Mouse (Mus musculus) myocyte (in vitro differentiated cells): Measurements from ENCODE around the gene Iqcf3. TPM values are rescaled to one million over a fixed set of nuclear protein-coding genes. Genes with fewer than 3 reads are reported as not detected.
A peak's percentile ranks its signal among the peaks of the same experiment; 100 is the strongest.

Source experiments
- H3K27me3 ChIP-seq: one replicate; pipeline ENCODE4 v1.6.1; 2011; ENCODE audit not compliant: control insufficient read depth, insufficient read depth, insufficient read length
- H3K36me3 ChIP-seq: one replicate; pipeline ENCODE4 v1.6.1; 2011; ENCODE audit not compliant: control insufficient read depth, insufficient read depth
- H3K4me2 ChIP-seq: one replicate; pipeline ENCODE4 v1.6.1; 2011; ENCODE audit warnings: low read depth, control low read depth
- H3K4me3 ChIP-seq: one replicate; pipeline ENCODE4 v1.5.1; 2011; ENCODE audit warnings: mild to moderate bottlenecking, control low read depth, moderate library complexity
- H3K79me2 ChIP-seq: one replicate; pipeline ENCODE4 v1.6.1; 2011; ENCODE audit not compliant: control insufficient read depth, insufficient read depth
- H3ac ChIP-seq: one replicate; pipeline ENCODE4 v1.6.1; 2011; ENCODE audit not compliant: control insufficient read depth, insufficient read length
- CEBPB ChIP-seq: IDR thresholded peaks from 2 replicates; pipeline ENCODE4 v1.6.1; 2011; ENCODE audit warnings: mild to moderate bottlenecking, moderate library complexity; ENCODE audit not compliant: poor library complexity, insufficient read depth, severe bottlenecking
- E2F4 ChIP-seq: IDR thresholded peaks from one replicate; pipeline ENCODE4 v1.6.1; 2011; ENCODE audit warnings: mild to moderate bottlenecking, control low read depth, moderate library complexity; ENCODE audit not compliant: insufficient read depth
- MAX ChIP-seq: IDR thresholded peaks from one replicate; pipeline ENCODE4 v1.6.1; 2011; ENCODE audit warnings: low read depth, mild to moderate bottlenecking, control low read depth
- MYOD1 ChIP-seq, 3 experiments: IDR thresholded peaks; one replicate each; pipeline ENCODE4 v1.6.1; 2011; ENCODE audit warnings: control low read depth in 2 of 3, low read depth in 2 of 3, mild to moderate bottlenecking in 2 of 3, moderate library complexity in 1 of 3; ENCODE audit not compliant: insufficient read length in 2 of 3, control insufficient read depth in 1 of 3
- MYOG ChIP-seq, 3 experiments: IDR thresholded peaks; one replicate each; pipeline ENCODE4 v1.6.1; 2011; ENCODE audit warnings: control low read depth in 2 of 3, low read depth in 2 of 3, mild to moderate bottlenecking in 2 of 3; ENCODE audit not compliant: insufficient read length in 2 of 3, control insufficient read depth in 1 of 3, insufficient read depth in 1 of 3
- POLR2A ChIP-seq: IDR thresholded peaks from one replicate; pipeline ENCODE4 v1.6.1; 2011; ENCODE audit warnings: low read depth, mild to moderate bottlenecking, control low read depth, moderate library complexity; ENCODE audit not compliant: insufficient read length
- POLR2AphosphoS2 ChIP-seq: IDR thresholded peaks from one replicate; pipeline ENCODE4 v1.6.1; 2011; ENCODE audit warnings: low read depth, control low read depth; ENCODE audit not compliant: insufficient read length
- REST ChIP-seq: IDR thresholded peaks from one replicate; pipeline ENCODE4 v1.6.1; 2011; ENCODE audit warnings: mild to moderate bottlenecking, control low read depth, moderate library complexity; ENCODE audit not compliant: insufficient read depth, insufficient read length
- SRF ChIP-seq: IDR thresholded peaks from one replicate; pipeline ENCODE4 v1.6.1; 2011; ENCODE audit warnings: low read depth; ENCODE audit not compliant: control insufficient read depth, insufficient read length
- TCF12 ChIP-seq: IDR thresholded peaks from one replicate; pipeline ENCODE4 v1.6.1; 2011; ENCODE audit warnings: mild to moderate bottlenecking, control low read depth; ENCODE audit not compliant: poor library complexity, insufficient read depth, severe bottlenecking
- TCF3 ChIP-seq: IDR thresholded peaks from one replicate; pipeline ENCODE4 v1.6.1; 2011; ENCODE audit warnings: low read depth, control low read depth; ENCODE audit not compliant: insufficient read length
- USF1 ChIP-seq: IDR thresholded peaks from one replicate; pipeline ENCODE4 v1.6.1; 2011; ENCODE audit warnings: low read depth, mild to moderate bottlenecking, control low read depth, moderate library complexity
- polyA plus RNA-seq: library from polyadenylated mRNA; unstranded; fragments of >200 nt; fragmentation: generic; extraction: Trizol; gene quantifications from one replicate; pipeline ENCODE4 v1.2.1, GENCODE M21; 2012; ENCODE audit warnings: missing spikeins

Iqcf3 gene
- polyA plus RNA-seq, 1 experiment: not detected

GRCm38 (mm10) chr9:106513566-106513965 lies 47.9 kb downstream of the Iqcf3 start:
- Histone ChIP-seq H3K36me3 (no peaks in the 10 kb centered on the region), H3K4me3 (no peak overlapping the region), H3K27me3 (peaks cover 24% of the 10 kb centered on the region), H3ac (no peak overlapping the region), H3K79me2 (no peaks in the 10 kb centered on the region), H3K4me2 (no peak overlapping the region)
- TF ChIP-seq CEBPB (no peak), MYOD1 (IDR thresholded peaks at IDR 0.05; ENCODE audit: control insufficient read depth in 1 of 3, insufficient read length in 2 of 3, low read depth in 2 of 3) (no peak), MAX (no peak)

DNA sequence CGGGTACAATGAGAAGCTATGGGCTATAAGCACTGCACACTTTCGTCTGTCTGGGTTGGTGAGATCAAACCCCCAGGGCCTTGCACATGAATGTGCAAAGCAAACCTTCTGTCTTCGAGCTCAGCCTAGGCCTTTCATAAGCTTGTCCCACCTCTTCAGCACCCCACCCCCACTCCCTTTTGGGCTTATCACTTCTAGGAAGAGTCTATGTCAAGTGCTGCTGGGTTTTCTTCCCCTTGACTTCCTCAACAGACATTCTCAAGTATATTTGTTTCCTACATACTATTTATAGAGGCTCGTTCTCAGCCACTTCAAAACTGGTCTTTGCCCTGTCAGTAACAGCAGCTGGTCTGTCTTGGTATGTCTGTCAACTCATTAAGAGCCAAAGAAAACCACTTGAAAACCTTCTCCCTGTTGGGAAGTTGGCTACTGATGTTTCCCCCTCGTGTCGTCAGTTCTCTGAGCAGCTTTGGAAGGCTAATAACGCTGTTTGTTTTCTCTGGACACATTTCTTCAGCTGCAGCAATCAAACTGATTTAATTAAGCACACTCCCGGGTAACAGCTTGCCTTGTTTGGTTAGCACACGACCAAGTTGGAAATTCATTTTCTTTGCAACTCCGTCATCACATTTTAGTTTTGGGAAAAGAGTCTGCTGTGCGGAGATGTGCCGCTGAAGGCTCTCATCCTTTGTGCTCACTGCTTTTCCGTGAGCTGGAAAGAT lies 48.5 kb downstream of the Iqcf3 start:
- Histone ChIP-seq H3K27me3 (peaks cover 22% of the 10 kb centered on the region), H3K4me3 (no peak overlapping the region), H3ac (no peak overlapping the region), H3K36me3 (no peaks in the 10 kb centered on the region), H3K79me2 (no peaks in the 10 kb centered on the region), H3K4me2 (peak overlapping the region; percentile 38)
- TF ChIP-seq REST (no peak), MYOD1 (IDR thresholded peaks at IDR 0.05; ENCODE audit: control insufficient read depth in 1 of 3, insufficient read length in 2 of 3, low read depth in 2 of 3) (peak in 1 of 3 experiments; percentile 5), POLR2AphosphoS2 (no peak), MYOG (IDR thresholded peaks at IDR 0.05; ENCODE audit: control insufficient read depth in 1 of 3, insufficient read depth in 1 of 3, insufficient read length in 2 of 3, low read depth in 2 of 3) (peak in 1 of 3 experiments; percentile 25)

GRCm38 (mm10) chr9:106509356-106509755 lies 52.1 kb downstream of the Iqcf3 start:
- Histone ChIP-seq H3K4me3 (no peak overlapping the region), H3K79me2 (no peaks in the 10 kb centered on the region), H3K4me2 (no peak overlapping the region), H3K36me3 (no peaks in the 10 kb centered on the region), H3K27me3 (peaks cover 3% of the 10 kb centered on the region), H3ac (no peak overlapping the region)
- no peak for TF ChIP-seq REST
- no peak for TF ChIP-seq MYOD1 (IDR thresholded peaks at IDR 0.05; ENCODE audit: control insufficient read depth in 1 of 3, insufficient read length in 2 of 3, low read depth in 2 of 3)
- no peak for TF ChIP-seq MYOG (IDR thresholded peaks at IDR 0.05; ENCODE audit: control insufficient read depth in 1 of 3, insufficient read depth in 1 of 3, insufficient read length in 2 of 3, low read depth in 2 of 3)
- no peak for TF ChIP-seq USF1
- TF ChIP-seq E2F4: no peak
- no peak for TF ChIP-seq CEBPB
- no peak for TF ChIP-seq TCF3
- no peak for TF ChIP-seq POLR2AphosphoS2
- TF ChIP-seq SRF: no peak
- no peak for TF ChIP-seq MAX
- TF ChIP-seq TCF12: no peak
- no peak for TF ChIP-seq POLR2A

- no peaks in the 10 kb centered on the region for H3K79me2 ChIP-seq
- no peak overlapping the region for H3K4me3 ChIP-seq
- no peak overlapping the region for H3ac ChIP-seq
- no peak for TF ChIP-seq POLR2A
- H3K4me2 ChIP-seq: no peak overlapping the region
- no peaks in the 10 kb centered on the region for H3K36me3 ChIP-seq
- H3K27me3 ChIP-seq: peaks cover 5% of the 10 kb centered on the region
These were observed 57.2 kb downstream of the Iqcf3 start for GRCm38 (mm10) chr9:106504246-106504645.

DNA sequence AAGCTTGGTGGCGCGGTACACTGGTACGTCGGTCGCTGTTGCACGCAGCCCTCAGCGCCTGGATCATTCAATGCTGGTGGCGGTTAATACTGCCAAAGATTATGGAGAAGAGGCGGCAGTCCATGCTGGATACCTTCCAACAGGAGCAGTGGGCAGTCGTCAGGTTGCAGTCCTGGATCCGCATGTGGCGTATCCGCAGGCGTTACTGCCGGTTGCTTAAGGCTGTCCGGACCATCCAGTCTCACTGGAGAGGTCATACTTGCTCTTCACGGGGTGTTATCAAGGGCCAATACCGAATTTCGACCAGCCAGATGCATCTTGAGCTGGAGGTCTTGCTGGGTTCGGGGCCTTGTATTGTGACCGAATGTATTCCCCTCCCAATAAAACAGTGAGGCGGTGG lies 59.6 kb downstream of the Iqcf3 start:
- TF ChIP-seq CEBPB: no peak
- TF ChIP-seq USF1: no peak
- TF ChIP-seq TCF12: no peak
- no peak for TF ChIP-seq POLR2A
- TF ChIP-seq E2F4: no peak
- TF ChIP-seq SRF: no peak
- no peak for TF ChIP-seq MAX
- no peak for TF ChIP-seq TCF3
- no peak for TF ChIP-seq MYOD1 (IDR thresholded peaks at IDR 0.05; ENCODE audit: control insufficient read depth in 1 of 3, insufficient read length in 2 of 3, low read depth in 2 of 3)
- no peak for TF ChIP-seq MYOG (IDR thresholded peaks at IDR 0.05; ENCODE audit: control insufficient read depth in 1 of 3, insufficient read depth in 1 of 3, insufficient read length in 2 of 3, low read depth in 2 of 3)
- no peak for TF ChIP-seq REST
- TF ChIP-seq POLR2AphosphoS2: no peak
- no peak overlapping the region for H3K4me2 ChIP-seq
- H3K36me3 ChIP-seq: no peaks in the 10 kb centered on the region
- no peaks in the 10 kb centered on the region for H3K79me2 ChIP-seq
- no peak overlapping the region for H3ac ChIP-seq
- H3K4me3 ChIP-seq: no peak overlapping the region
- H3K27me3 ChIP-seq: peaks cover 5% of the 10 kb centered on the region
